Comparison of ENCODE assay signal across 17 mouse cellular contexts in genomic region chr7:38272551-38272950, GRCm38 (mm10). TPM values are rescaled to one million over a fixed set of nuclear protein-coding genes. Genes with fewer than 3 reads are reported as not detected.
DNase-seq lines count a peak whose midpoint lies in the region; ATAC-seq and TF ChIP-seq lines count a peak whose summit lies in the region.
"Had no signal": no experiment of that assay in that cellular context is flagged by ENCODE, and none has a peak within 500 bp of the region (broad histone marks: within the 10 kb centered on the region; RNA-seq: fewer than 3 reads in every experiment).

No protein-coding gene starts in this region.

- TF ChIP-seq CTCF in Patski (IDR thresholded peaks at IDR 0.05): no peak
- TF ChIP-seq CTCF in thymus, adult 2 months (IDR thresholded peaks at IDR 0.05; ENCODE audit: borderline replicate concordance, control insufficient read depth, extremely low read depth, insufficient read depth, low read length, poor library complexity): no peak

- H3K9me3 ChIP-seq in midbrain, embryonic 14.5 days (ENCODE audit: control insufficient read depth, low read length): no peaks in the 10 kb centered on the region
- H3K9me3 ChIP-seq: embryonic facial prominence, embryonic 10.5 days; embryonic facial prominence, embryonic 12.5 days; forebrain, embryonic 13.5 days; forebrain, embryonic 15.5 days had no signal

- H3K36me3 ChIP-seq in myocyte (ENCODE audit: control insufficient read depth, insufficient read depth): no peaks in the 10 kb centered on the region
- H3K36me3 ChIP-seq in midbrain, embryonic 14.5 days (ENCODE audit: control insufficient read depth, insufficient read depth, low read length): peaks cover 6% of the 10 kb centered on the region; the same call in 1 of the 2 replicates
- H3K36me3 ChIP-seq in thymus, adult 2 months (ENCODE audit: control insufficient read depth, insufficient read depth, low read length): peaks cover under 1% of the 10 kb centered on the region; the same call in 1 of the 2 replicates

- peaks cover 22% of the 10 kb centered on the region for H3K79me2 ChIP-seq in myocyte (ENCODE audit: control insufficient read depth, insufficient read depth)

- DNase-seq in 416B (ENCODE audit: low read depth) (peak; percentile 12), Patski (ENCODE audit: low read depth, low spot score) (no peak)
- no peak for DNase-seq in midbrain, embryonic 14.5 days
- DNase-seq in thymus, adult 2 months: no peak
- no peak for DNase-seq in heart, adult 18-20 months
- DNase-seq: adrenal gland, postnatal 25 days; cerebellum, adult 11 months; cerebellum, adult 18-20 months; cerebellum, adult 8-10 months; cerebellum, adult 9-11 months; cerebellum, postnatal 25 days; forebrain, postnatal 0 days had no signal

- TF ChIP-seq POLR2A in myocyte (IDR thresholded peaks at IDR 0.05; ENCODE audit: insufficient read length, low read depth): no peak
- TF ChIP-seq POLR2A in thymus, adult 2 months (IDR thresholded peaks at IDR 0.05; ENCODE audit: control insufficient read depth, extremely low read depth, insufficient read depth, low read length, poor library complexity): no peak

- H3K27me3 ChIP-seq in Patski: no peaks in the 10 kb centered on the region
- no peaks in the 10 kb centered on the region for H3K27me3 ChIP-seq in myocyte (ENCODE audit: control insufficient read depth, insufficient read depth, insufficient read length)
- H3K27me3 ChIP-seq in midbrain, embryonic 14.5 days (ENCODE audit: control insufficient read depth, insufficient read depth, low read length): no peaks in the 10 kb centered on the region
- H3K27me3 ChIP-seq in thymus, adult 2 months (ENCODE audit: control insufficient read depth, insufficient read depth, low read length): no peaks in the 10 kb centered on the region
- H3K27me3 ChIP-seq: embryonic facial prominence, embryonic 12.5 days; forebrain, embryonic 13.5 days; forebrain, embryonic 15.5 days had no signal

- POLR2A ChIA-PET in Patski (lab: Charles Lee): no interaction called here

- peak overlapping the region; percentile 85 for H3K4me3 ChIP-seq in myocyte
- no peak overlapping the region for H3K4me3 ChIP-seq in midbrain, embryonic 14.5 days (replicated peaks; ENCODE audit: low read depth, low read length)
- H3K4me3 ChIP-seq in thymus, adult 2 months (ENCODE audit: control insufficient read depth, insufficient read depth, low read length): no peak overlapping the region

- H3K4me1 ChIP-seq in midbrain, embryonic 14.5 days (ENCODE audit: control insufficient read depth, insufficient read depth, low read length): peaks cover 9% of the 10 kb centered on the region
- H3K4me1 ChIP-seq in thymus, adult 2 months (replicated peaks; ENCODE audit: control insufficient read depth, insufficient read depth, low read length): peaks cover 8% of the 10 kb centered on the region

- peak overlapping the region; percentile 63 for H3K4me2 ChIP-seq in myocyte (ENCODE audit: low read depth)
- H3K4me2 ChIP-seq in midbrain, embryonic 14.5 days (ENCODE audit: low read length): no peak overlapping the region

- CTCF ChIA-PET in Patski (lab: Charles Lee): interaction anchor here (1.8 to 3.0 kb wide), 2 partner anchors 71 to 89 kb away, joined by 5 to 16 read pairs; partner anchors contain the start of gene 1600014C10Rik

- no peak overlapping the region for H3K9ac ChIP-seq in midbrain, embryonic 14.5 days (replicated peaks; ENCODE audit: low read length)

- in situ Hi-C loops in Patski (cut with MboI; ENCODE audit: low pct_unique_long_range_greater_than_20kb): no loop called here

- H3ac ChIP-seq in myocyte (ENCODE audit: control insufficient read depth, insufficient read length): no peak overlapping the region

- H3K27ac ChIP-seq in midbrain, embryonic 14.5 days (replicated peaks; ENCODE audit: low read depth, low read length): no peak overlapping the region
- H3K27ac ChIP-seq in thymus, adult 2 months (ENCODE audit: control insufficient read depth, insufficient read depth, low read length): no peak overlapping the region
- H3K27ac ChIP-seq: embryonic facial prominence, embryonic 10.5 days; embryonic facial prominence, embryonic 12.5 days; forebrain, embryonic 13.5 days; forebrain, embryonic 15.5 days had no signal

- ATAC-seq in Patski: peak; percentile 24
- ATAC-seq in midbrain, embryonic 14.5 days (ENCODE audit: low FRiP score, low TSS enrichment): no peak
- ATAC-seq: forebrain, postnatal 0 days had no signal

TF ChIP-seq in myocyte, 11 proteins besides CTCF, POLR2A, EP300 and RAD21:
- TF ChIP-seq USF1 (IDR thresholded peaks at IDR 0.05; ENCODE audit: low read depth) (no peak), MYOG (IDR thresholded peaks at IDR 0.05; ENCODE audit: control insufficient read depth in 1 of 3, insufficient read depth in 1 of 3, insufficient read length in 2 of 3, low read depth in 2 of 3) (no peak), MYOD1 (IDR thresholded peaks at IDR 0.05; ENCODE audit: control insufficient read depth in 1 of 3, insufficient read length in 2 of 3, low read depth in 2 of 3) (no peak)

RNA-seq across cellular contexts. Expression of gene Pop4, which starts 1.3 kb away (rescaled TPM):
- polyA plus RNA-seq in Patski (2021) (38.8 TPM), myocyte (2012; fragmentation: generic; extraction: Trizol) (10.0 TPM)
- 84.7 and 93.6 TPM in 2 replicates for polyA plus RNA-seq in midbrain, embryonic 14.5 days (2014; fragmentation: Nextera tagmentation; extraction: Ambion mirVana)
- 16.8 and 17.8 TPM in 2 replicates for polyA plus RNA-seq in thymus, adult 2 months (2012; rRNA removed)
- 1 to 10 TPM; 7.6 to 9.7 TPM for total RNA-seq in heart, adult 18-20 months (2021)

RNA-seq across cellular contexts. Expression of gene Plekhf1, which starts 44.7 kb away (rescaled TPM):
- polyA plus RNA-seq in Patski (2021) (18.4 TPM), myocyte (2012; fragmentation: generic; extraction: Trizol) (3.0 TPM)
- polyA plus RNA-seq in midbrain, embryonic 14.5 days (2014; fragmentation: Nextera tagmentation; extraction: Ambion mirVana): 0.22 and 0.37 TPM in 2 replicates
- polyA plus RNA-seq in thymus, adult 2 months (2012; rRNA removed): 5.8 and 6.2 TPM in 2 replicates
- total RNA-seq in heart, adult 18-20 months (2021): 10 to 100 TPM; 12.9 to 13.3 TPM
